Mouse (Mus musculus): Measurements from ENCODE around the gene Mdga2.

- TF ChIP-seq TAL1 (conservative IDR thresholded peaks at IDR 0.05; ENCODE audit: low read depth, low read length) (no peak), CTCF (IDR thresholded peaks at IDR 0.05; ENCODE audit: low read depth, low read length) (no peak)
Measured at GRCm38 (mm10) chr12:66591617-66592230, 630.6 kb downstream of the Mdga2 start.
